Mouse (Mus musculus): ENCODE measurements at regions not wholly inside any gene's neighbourhood (a gene's known extent, or its start where the extent isn't known, plus 50 kb on each side); places are given as distances from the start of the nearest gene placed in this dataset.

GRCm38 (mm10) chr15:102807353-102807752, 85.4 kb upstream of the Calcoco1 start:
- Histone ChIP-seq H3K27ac (ENCODE audit: low read depth, low read length) (peak overlapping the region; percentile 44), H3K4me1 (ENCODE audit: control insufficient read depth, insufficient read depth, low read depth, low read length) (no peaks in the 10 kb centered on the region; the same call in 1 of the 2 replicates), H3K27me3 (replicated peaks; ENCODE audit: control insufficient read depth, insufficient read depth, low read length) (no peaks in the 10 kb centered on the region), H3K36me3 (ENCODE audit: control insufficient read depth, insufficient read depth, low read length) (no peaks in the 10 kb centered on the region), H3K4me3 (ENCODE audit: low read length) (no peak overlapping the region), H3K9me3 (ENCODE audit: control insufficient read depth, low read length) (no peaks in the 10 kb centered on the region), H3K4me2 (ENCODE audit: low read length) (no peak overlapping the region), H3K9ac (ENCODE audit: low read depth, low read length) (peak overlapping the region; percentile 25; the same call in 1 of the 2 replicates)
- 47% methylated on average over 3 of the region's 3 CpGs for WGBS
- ATAC-seq, result peak; percentile 80

GRCm38 (mm10) chr15:102819181-102819580, 97.2 kb upstream of the Calcoco1 start:
- 71% methylated on average over 12 of the region's 12 CpGs for WGBS
- no peak for ATAC-seq
- H3K36me3 ChIP-seq (ENCODE audit: control insufficient read depth, insufficient read depth, low read length), result no peaks in the 10 kb centered on the region

GRCm38 (mm10) chr15:102839688-102840087, 81.2 kb upstream of the Hoxc13 start:
- WGBS, result 88% methylated on average over 5 of the region's 5 CpGs
- no peak for ATAC-seq
- no peak overlapping the region for H3K4me3 ChIP-seq (ENCODE audit: low read length)

More at GRCm38 (mm10) chr15:102819181-102819580, 97.2 kb upstream of the Calcoco1 start:
- Histone ChIP-seq H3K27ac (ENCODE audit: low read depth, low read length) (no peak overlapping the region), H3K4me1 (ENCODE audit: control insufficient read depth, insufficient read depth, low read depth, low read length) (no peaks in the 10 kb centered on the region), H3K4me3 (ENCODE audit: low read length) (no peak overlapping the region), H3K4me2 (ENCODE audit: low read length) (no peak overlapping the region), H3K27me3 (replicated peaks; ENCODE audit: control insufficient read depth, insufficient read depth, low read length) (no peaks in the 10 kb centered on the region), H3K9me3 (ENCODE audit: control insufficient read depth, low read length) (no peaks in the 10 kb centered on the region), H3K9ac (ENCODE audit: low read depth, low read length) (no peak overlapping the region)

GRCm38 (mm10) chr15:102862374-102862773, 58.5 kb upstream of the Hoxc13 start:
- H3K27ac ChIP-seq (ENCODE audit: low read depth, low read length), result no peak overlapping the region
- H3K27me3 ChIP-seq (replicated peaks; ENCODE audit: control insufficient read depth, insufficient read depth, low read length), result no peaks in the 10 kb centered on the region; the same call in 1 of the 2 replicates
- no peaks in the 10 kb centered on the region for H3K4me1 ChIP-seq (ENCODE audit: control insufficient read depth, insufficient read depth, low read depth, low read length)
- H3K4me2 ChIP-seq (ENCODE audit: low read length), result no peak overlapping the region
- no peaks in the 10 kb centered on the region for H3K36me3 ChIP-seq (ENCODE audit: control insufficient read depth, insufficient read depth, low read length)
- H3K9ac ChIP-seq (ENCODE audit: low read depth, low read length), result no peak overlapping the region
- 78% methylated on average over 6 of the region's 6 CpGs for WGBS
- no peak overlapping the region for H3K4me3 ChIP-seq (ENCODE audit: low read length)
- no peaks in the 10 kb centered on the region for H3K9me3 ChIP-seq (ENCODE audit: control insufficient read depth, low read length)
- ATAC-seq, result no peak

More at GRCm38 (mm10) chr15:102839688-102840087, 81.2 kb upstream of the Hoxc13 start:
- Histone ChIP-seq H3K9ac (ENCODE audit: low read depth, low read length) (no peak overlapping the region), H3K4me2 (ENCODE audit: low read length) (no peak overlapping the region), H3K4me1 (ENCODE audit: control insufficient read depth, insufficient read depth, low read depth, low read length) (no peaks in the 10 kb centered on the region), H3K9me3 (ENCODE audit: control insufficient read depth, low read length) (no peaks in the 10 kb centered on the region), H3K27ac (ENCODE audit: low read depth, low read length) (no peak overlapping the region), H3K36me3 (ENCODE audit: control insufficient read depth, insufficient read depth, low read length) (no peaks in the 10 kb centered on the region), H3K27me3 (replicated peaks; ENCODE audit: control insufficient read depth, insufficient read depth, low read length) (no peaks in the 10 kb centered on the region)

- H3K4me3 ChIP-seq (ENCODE audit: low read length), result no peak overlapping the region
- no peaks in the 10 kb centered on the region; the same call in 1 of the 2 replicates for H3K27me3 ChIP-seq (replicated peaks; ENCODE audit: control insufficient read depth, insufficient read depth, low read length)
- no peaks in the 10 kb centered on the region for H3K9me3 ChIP-seq (ENCODE audit: control insufficient read depth, low read length)
- H3K4me1 ChIP-seq (ENCODE audit: control insufficient read depth, insufficient read depth, low read depth, low read length), result no peaks in the 10 kb centered on the region
- H3K36me3 ChIP-seq (ENCODE audit: control insufficient read depth, insufficient read depth, low read length), result no peaks in the 10 kb centered on the region
- WGBS, result 86% methylated on average over 3 of the region's 3 CpGs
- no peak overlapping the region for H3K9ac ChIP-seq (ENCODE audit: low read depth, low read length)
- H3K27ac ChIP-seq (ENCODE audit: low read depth, low read length), result no peak overlapping the region
- H3K4me2 ChIP-seq (ENCODE audit: low read length), result no peak overlapping the region
- no peak for ATAC-seq
These were observed 54.1 kb upstream of the Hoxc13 start for GRCm38 (mm10) chr15:102866788-102867187.
